Mouse (Mus musculus) stomach, embryonic 16.5 days (tissue): ENCODE measurements at regions not wholly inside any gene's neighbourhood (a gene's known extent, or its start where the extent isn't known, plus 50 kb on each side); places are given as distances from the start of the nearest gene placed in this dataset.

Experiments
- ATAC-seq: fragments of 200-750 bp; cut with Nextera tagmentation; 2 replicates; pipeline ENCODE4 v1.8.0; 2017; ENCODE audit warnings: moderate number of reproducible peaks, moderate TSS enrichment; ENCODE audit not compliant: insufficient read depth, low FRiP score
- H3K27ac ChIP-seq: fragments of 300-500 bp; sonication (generic); 2 replicates; pipeline ENCODE4 v1.5.1; 2014; ENCODE audit warnings: low read length
- H3K27me3 ChIP-seq: fragments of 300-500 bp; sonication (generic); 2 replicates; pipeline ENCODE4 v1.6.1; 2014; ENCODE audit warnings: low read length, control low read depth, mixed read lengths; ENCODE audit not compliant: control insufficient read depth, insufficient read depth
- H3K36me3 ChIP-seq: fragments of 300-500 bp; sonication (generic); 2 replicates; pipeline ENCODE4 v1.6.1; 2014; ENCODE audit warnings: low read length; ENCODE audit not compliant: control insufficient read depth, insufficient read depth
- H3K4me1 ChIP-seq: fragments of 300-500 bp; sonication (generic); 2 replicates; pipeline ENCODE4 v1.6.1; 2014; ENCODE audit warnings: low read length, control low read depth, mixed read lengths; ENCODE audit not compliant: control insufficient read depth, insufficient read depth
- H3K4me2 ChIP-seq: fragments of 300-500 bp; sonication (generic); 2 replicates; pipeline ENCODE4 v1.6.1; 2014; ENCODE audit warnings: low read depth, low read length, mixed read lengths
- H3K4me3 ChIP-seq: fragments of 300-500 bp; sonication (generic); replicated peaks from 2 replicates; pipeline ENCODE4 v1.5.1; 2014; ENCODE audit warnings: mild to moderate bottlenecking, low read length
- H3K9ac ChIP-seq: fragments of 300-500 bp; sonication (generic); 2 replicates; pipeline ENCODE4 v1.6.1; 2014; ENCODE audit warnings: low read length
- H3K9me3 ChIP-seq: fragments of 300-500 bp; sonication (generic); replicated peaks from 2 replicates; pipeline ENCODE4 v1.6.1; 2016; ENCODE audit warnings: low read length, control low read depth; ENCODE audit not compliant: control insufficient read depth
- WGBS: fragments of 180-500 bp; shearing (Covaris S2); extraction: QIAGEN DNeasy Blood & Tissue Kit; methylation state at CpG from one replicate; pipeline ENCODE4 v1.1.7; 2014; 5-methylcytosine and 5-hydroxymethylcytosine counted together

DNA sequence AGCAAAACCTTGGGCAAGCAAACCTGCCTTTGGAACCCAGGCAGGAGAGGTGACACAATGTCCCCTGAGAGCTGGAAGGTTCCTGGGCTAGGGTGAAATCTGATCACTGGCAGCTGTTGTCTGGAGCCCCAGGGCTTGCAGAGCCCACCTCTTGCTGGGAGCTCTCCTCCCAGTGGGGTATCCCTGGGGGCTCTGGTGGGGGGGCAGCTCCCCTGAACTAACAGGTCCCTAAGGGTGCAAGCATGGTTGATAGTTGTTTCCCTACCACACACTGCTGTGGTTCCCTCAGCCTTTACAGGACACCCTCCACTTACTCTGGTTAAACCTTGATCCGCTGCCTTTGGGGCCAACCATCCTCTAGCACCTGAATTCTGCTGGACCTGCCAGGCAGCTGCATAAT is 367.3 kb upstream of the Myt1l start:
- 79% methylated on average over 1 of the region's 1 CpGs for WGBS

DNA sequence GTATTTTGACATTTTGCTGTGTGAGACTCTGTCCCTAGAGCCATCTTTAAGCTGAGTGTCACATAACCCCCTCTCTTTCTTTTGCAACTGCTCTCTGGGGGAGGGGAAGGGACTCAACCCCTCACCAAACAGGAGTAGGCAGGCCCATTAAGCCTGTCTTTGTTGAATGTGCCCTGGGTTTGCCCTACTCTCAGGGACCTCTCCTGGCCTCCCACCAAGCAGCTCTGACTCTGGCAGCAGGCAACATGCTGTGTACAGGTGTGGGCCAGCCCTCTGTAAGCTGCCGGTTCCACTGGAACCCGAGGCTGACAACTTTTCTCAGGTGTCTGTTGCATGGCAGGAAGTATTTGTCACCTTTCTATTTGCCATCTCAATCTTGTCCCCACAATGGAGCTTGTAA is 366.6 kb upstream of the Myt1l start:
- Histone ChIP-seq H3K4me2 (no peak overlapping the region), H3K9me3 (no peaks in the 10 kb centered on the region), H3K27me3 (no peaks in the 10 kb centered on the region), H3K4me3 (no peak overlapping the region), H3K27ac (no peak overlapping the region), H3K36me3 (no peaks in the 10 kb centered on the region), H3K4me1 (no peaks in the 10 kb centered on the region), H3K9ac (no peak overlapping the region)
- ATAC-seq: no peak
- 12% methylated on average over 2 of the region's 2 CpGs for WGBS

More for the DNA sequence above, 367.3 kb upstream of the Myt1l start:
- H3K4me1 ChIP-seq: no peaks in the 10 kb centered on the region
- no peak overlapping the region for H3K9ac ChIP-seq
- no peaks in the 10 kb centered on the region for H3K36me3 ChIP-seq
- H3K4me2 ChIP-seq: no peak overlapping the region
- H3K27ac ChIP-seq: no peak overlapping the region
- H3K9me3 ChIP-seq: no peaks in the 10 kb centered on the region
- no peaks in the 10 kb centered on the region for H3K27me3 ChIP-seq
- H3K4me3 ChIP-seq: no peak overlapping the region
- ATAC-seq: no peak

DNA sequence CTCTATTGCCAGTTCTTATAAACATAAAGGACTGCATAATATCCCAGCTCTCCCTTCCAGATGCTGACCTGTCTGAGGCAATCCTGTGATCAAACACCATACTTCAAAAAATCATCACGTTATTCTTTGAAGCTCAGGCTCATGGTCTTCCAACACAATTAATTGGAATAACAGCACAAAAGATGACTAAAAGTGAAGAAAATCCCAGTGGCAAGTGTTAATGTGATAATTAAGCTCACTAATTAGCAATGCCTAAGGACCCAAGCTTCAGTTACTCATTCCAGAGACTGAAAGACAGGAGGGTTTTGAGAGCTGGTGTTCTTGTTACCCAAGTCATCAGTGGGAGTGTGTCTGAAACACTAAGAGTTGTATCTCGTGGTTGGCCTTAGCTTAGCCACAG is 363.5 kb upstream of the Myt1l start:
- H3K36me3 ChIP-seq: no peaks in the 10 kb centered on the region
- H3K9me3 ChIP-seq: no peaks in the 10 kb centered on the region
- H3K27me3 ChIP-seq: no peaks in the 10 kb centered on the region
- no peak overlapping the region for H3K9ac ChIP-seq
- H3K4me1 ChIP-seq: no peaks in the 10 kb centered on the region
- H3K4me2 ChIP-seq: no peak overlapping the region
- H3K27ac ChIP-seq: no peak overlapping the region
- 71% methylated on average over 2 of the region's 2 CpGs for WGBS
- H3K4me3 ChIP-seq: no peak overlapping the region
- ATAC-seq: no peak

DNA sequence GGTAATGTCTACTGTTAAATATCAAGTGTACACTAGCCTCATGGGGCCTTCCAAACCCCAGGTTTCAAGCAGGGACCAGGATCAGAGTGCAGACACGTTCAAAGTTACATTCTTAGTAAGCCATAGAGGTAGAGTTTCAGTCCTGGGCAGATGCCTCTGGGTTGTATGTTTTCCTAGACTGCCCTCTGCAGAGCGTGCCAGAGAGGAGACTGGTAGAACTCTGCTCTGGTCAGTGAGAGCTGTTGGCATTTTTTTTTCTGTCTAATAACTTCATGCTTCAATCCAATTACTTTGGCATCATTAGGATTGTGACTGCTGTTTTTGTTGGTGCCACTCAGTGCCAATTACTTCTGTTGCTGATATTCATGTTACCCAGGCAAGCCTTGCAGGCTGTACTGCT is 361.9 kb upstream of the Myt1l start:
- Histone ChIP-seq H3K27ac (no peak overlapping the region), H3K4me2 (no peak overlapping the region), H3K27me3 (no peaks in the 10 kb centered on the region), H3K4me3 (no peak overlapping the region), H3K9ac (no peak overlapping the region), H3K4me1 (no peaks in the 10 kb centered on the region), H3K36me3 (no peaks in the 10 kb centered on the region), H3K9me3 (no peaks in the 10 kb centered on the region)
- no peak for ATAC-seq
- 55% methylated on average over 2 of the region's 2 CpGs for WGBS

DNA sequence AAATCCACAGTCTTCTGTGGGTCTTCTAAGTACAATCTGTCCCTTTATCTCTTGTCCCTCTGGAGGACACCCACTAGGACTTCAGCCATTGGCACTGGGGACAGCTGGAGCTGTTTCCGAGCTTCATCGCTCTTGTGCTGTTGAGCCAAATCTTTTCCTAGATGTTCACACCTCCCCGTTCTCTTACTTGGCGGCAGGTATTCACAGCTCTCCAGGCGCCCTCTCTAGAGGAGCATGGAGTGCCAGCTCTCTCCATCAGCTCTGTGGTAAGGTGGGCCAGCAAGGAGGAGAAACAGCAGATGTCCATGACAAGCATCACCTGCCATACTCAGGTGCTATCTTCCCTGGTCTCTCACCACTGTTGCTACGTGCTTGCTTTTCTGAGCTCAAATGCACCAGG is 360.3 kb upstream of the Myt1l start:
- 77% methylated on average over 6 of the region's 6 CpGs for WGBS
- no peak overlapping the region for H3K4me3 ChIP-seq

DNA sequence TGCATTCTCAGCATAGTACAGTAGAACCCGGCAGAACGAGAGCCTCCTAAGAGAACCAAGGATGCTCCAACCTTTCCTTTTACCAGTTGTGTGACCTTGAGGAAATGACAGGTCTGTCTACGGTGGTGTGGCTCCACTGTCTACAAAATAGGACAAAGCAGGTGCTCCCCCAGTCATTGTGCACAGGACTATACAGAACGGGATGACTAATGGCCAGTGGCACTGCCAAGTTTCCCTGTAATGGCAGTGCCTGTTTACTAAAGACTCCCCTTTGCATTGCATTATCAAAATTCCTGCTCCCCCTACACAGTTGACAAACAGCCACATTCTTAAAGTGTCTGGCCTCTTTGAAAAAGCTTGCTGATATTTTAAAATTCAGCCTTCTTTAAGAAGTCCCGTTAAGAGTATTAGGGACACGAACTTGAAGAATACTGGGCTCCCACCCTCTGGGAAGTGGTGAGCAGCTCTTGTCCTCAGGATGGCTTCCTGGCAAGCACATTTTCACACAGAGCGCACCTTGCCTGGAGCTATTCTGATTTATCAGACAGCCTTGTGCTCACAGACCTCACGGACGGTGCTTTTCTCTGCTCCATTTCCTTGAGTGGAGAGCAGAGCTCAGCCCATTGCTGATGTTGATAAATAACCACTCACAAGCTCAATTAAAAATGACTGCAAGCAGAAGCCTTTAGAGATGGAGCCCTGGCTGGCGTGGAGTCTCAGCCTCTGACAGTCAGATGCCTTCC is 352.3 kb upstream of the Myt1l start:
- 58% methylated on average over 10 of the region's 10 CpGs for WGBS
- no peaks in the 10 kb centered on the region for H3K4me1 ChIP-seq
- ATAC-seq: no peak

More for the DNA sequence above, 360.3 kb upstream of the Myt1l start:
- no peak overlapping the region for H3K27ac ChIP-seq
- H3K4me1 ChIP-seq: no peaks in the 10 kb centered on the region
- no peaks in the 10 kb centered on the region for H3K36me3 ChIP-seq
- H3K9ac ChIP-seq: no peak overlapping the region
- ATAC-seq: no peak
- no peak overlapping the region for H3K4me2 ChIP-seq
- no peaks in the 10 kb centered on the region for H3K27me3 ChIP-seq
- no peaks in the 10 kb centered on the region for H3K9me3 ChIP-seq

DNA sequence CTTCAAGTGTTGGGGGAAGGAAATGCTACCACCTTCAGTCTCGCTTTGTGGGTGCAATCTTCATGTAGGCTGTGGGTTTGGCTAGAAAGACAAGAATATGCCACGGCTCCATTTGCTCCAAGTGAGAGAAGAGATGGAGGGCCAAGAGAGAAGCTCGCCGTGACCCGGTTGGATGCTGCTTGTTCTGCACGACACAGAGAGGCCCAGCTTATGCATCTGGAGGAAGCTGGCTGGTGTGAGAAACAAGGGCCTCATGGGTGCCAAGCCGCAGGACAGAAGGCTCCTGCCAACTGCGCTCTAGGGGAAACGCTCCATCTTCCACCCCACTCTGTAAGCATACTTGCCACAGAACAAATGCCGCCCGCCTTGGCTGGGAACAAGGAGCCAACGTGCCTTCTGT is 351.0 kb upstream of the Myt1l start:
- H3K36me3 ChIP-seq: no peaks in the 10 kb centered on the region
- ATAC-seq: no peak
- H3K4me1 ChIP-seq: no peaks in the 10 kb centered on the region
- H3K4me3 ChIP-seq: no peak overlapping the region
- H3K27me3 ChIP-seq: no peaks in the 10 kb centered on the region
- no peaks in the 10 kb centered on the region for H3K9me3 ChIP-seq
- H3K4me2 ChIP-seq: no peak overlapping the region
- H3K9ac ChIP-seq: no peak overlapping the region
- H3K27ac ChIP-seq: no peak overlapping the region
- 85% methylated on average over 12 of the region's 12 CpGs for WGBS

More for the DNA sequence above, 352.3 kb upstream of the Myt1l start:
- Histone ChIP-seq H3K36me3 (no peaks in the 10 kb centered on the region), H3K4me2 (no peak overlapping the region), H3K9ac (no peak overlapping the region), H3K4me3 (no peak overlapping the region), H3K27me3 (no peaks in the 10 kb centered on the region), H3K27ac (no peak overlapping the region), H3K9me3 (no peaks in the 10 kb centered on the region)

DNA sequence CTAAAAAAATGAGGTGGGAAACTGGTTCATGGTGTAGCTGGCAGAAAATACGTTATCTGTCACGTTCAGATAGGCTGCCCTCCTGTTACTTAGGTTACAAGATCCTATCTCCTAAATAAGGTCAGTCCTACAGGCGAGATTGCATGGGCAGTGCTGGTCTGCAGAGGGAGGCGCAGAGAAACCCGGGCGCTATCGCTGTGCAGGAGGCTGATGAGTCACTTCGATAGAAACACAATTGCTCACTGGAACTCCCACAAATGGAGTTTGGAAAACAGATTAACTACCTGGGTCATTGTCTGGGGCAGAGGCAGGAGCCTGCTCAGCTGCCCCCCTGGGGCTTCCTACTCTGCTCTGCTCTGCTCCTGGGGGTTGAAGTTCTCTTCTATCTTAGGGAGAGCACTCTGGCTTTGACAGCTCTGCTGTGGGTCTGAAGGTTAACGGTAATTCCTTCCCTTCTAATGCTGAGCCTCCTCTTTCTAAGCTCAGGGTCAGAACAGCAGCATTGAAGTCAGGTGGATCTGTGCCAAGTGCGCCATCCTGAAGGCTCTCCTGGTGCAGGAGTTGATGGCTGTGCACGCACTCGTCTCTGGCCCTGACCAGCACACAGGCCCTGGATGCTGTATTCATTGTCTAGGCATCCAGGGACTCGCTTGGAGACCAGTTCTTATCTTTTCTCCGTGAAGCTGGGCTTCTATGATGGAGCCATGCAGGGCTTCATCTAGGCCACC is 349.9 kb upstream of the Myt1l start:
- Histone ChIP-seq H3K9ac (no peak overlapping the region), H3K4me2 (no peak overlapping the region), H3K4me3 (no peak overlapping the region), H3K9me3 (no peaks in the 10 kb centered on the region), H3K4me1 (no peaks in the 10 kb centered on the region), H3K27me3 (no peaks in the 10 kb centered on the region), H3K27ac (no peak overlapping the region), H3K36me3 (no peaks in the 10 kb centered on the region)
- whole genome bisulfite sequencing: 63% methylated on average over 14 of the region's 14 CpGs
- ATAC-seq: no peak

DNA sequence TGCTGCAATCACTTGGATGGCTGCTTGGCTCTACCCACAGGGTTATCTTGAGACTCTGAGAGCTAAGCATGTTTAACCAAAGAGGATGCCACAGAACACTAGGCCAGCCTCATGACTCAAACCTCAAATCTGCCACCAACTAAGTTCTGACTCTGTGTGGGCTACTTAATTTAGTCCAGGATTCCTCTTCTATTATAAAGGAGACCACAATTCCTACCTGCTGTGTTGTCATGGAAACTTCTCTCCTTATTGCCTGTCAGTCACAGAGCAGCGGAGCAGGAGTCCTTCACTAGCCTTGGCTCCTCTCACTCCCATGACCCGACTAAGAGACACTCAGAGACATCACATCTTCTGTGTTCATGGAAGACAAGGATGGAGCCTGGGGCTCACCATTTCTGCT is 348.8 kb upstream of the Myt1l start:
- no peak overlapping the region for H3K4me2 ChIP-seq
- no peaks in the 10 kb centered on the region for H3K9me3 ChIP-seq
- no peak overlapping the region for H3K27ac ChIP-seq
- ATAC-seq: no peak
- no peaks in the 10 kb centered on the region for H3K4me1 ChIP-seq
- H3K27me3 ChIP-seq: no peaks in the 10 kb centered on the region
- no peak overlapping the region for H3K4me3 ChIP-seq
- no peaks in the 10 kb centered on the region for H3K36me3 ChIP-seq
- H3K9ac ChIP-seq: no peak overlapping the region
- 81% methylated on average over 2 of the region's 2 CpGs for WGBS
